Comparison of ENCODE assay signal across 7 mouse cellular contexts in genomic region chr6:113469021-113469420, GRCm38 (mm10). TPM values are rescaled to one million over a fixed set of nuclear protein-coding genes. Genes with fewer than 3 reads are reported as not detected.
DNase-seq lines count a peak whose midpoint lies in the region; ATAC-seq and TF ChIP-seq lines count a peak whose summit lies in the region.

No protein-coding gene starts in this region.

- peak; percentile 90 for DNase-seq in R1 (ENCODE audit: low read depth, low spot score)
- peak; percentile 74 for DNase-seq in cerebellum, adult 11-12 months
- DNase-seq in left cerebral cortex, adult 2 months (ENCODE audit: extremely low spot score in 1 of 2, low spot score in 2 of 2) = peak; percentile 49 to 55
- peak; percentile 45 for DNase-seq in retina, postnatal 7 days (ENCODE audit: low read depth, low spot score)

- no peak overlapping the region for H3K27ac ChIP-seq in forebrain, embryonic 15.5 days (replicated peaks)
- no peak overlapping the region for H3K27ac ChIP-seq in hindbrain, embryonic 12.5 days
- H3K27ac ChIP-seq in left cerebral cortex, adult 2 months = 0 out of 2 replicates have a peak overlapping the region, but pooled peaks have one; percentile 5

- H3K27me3 ChIP-seq in forebrain, embryonic 15.5 days = peaks cover 17% of the 10 kb centered on the region; the same call in 1 of the 2 replicates
- H3K27me3 ChIP-seq in hindbrain, embryonic 12.5 days = peaks cover 42% of the 10 kb centered on the region
- H3K27me3 ChIP-seq in megakaryocyte, embryonic 14.5 days (replicated peaks) = peaks cover 67% of the 10 kb centered on the region

- no peaks in the 10 kb centered on the region for H3K36me3 ChIP-seq in forebrain, embryonic 15.5 days
- H3K36me3 ChIP-seq in hindbrain, embryonic 12.5 days = no peaks in the 10 kb centered on the region
- no peaks in the 10 kb centered on the region for H3K36me3 ChIP-seq in megakaryocyte, embryonic 14.5 days (replicated peaks; ENCODE audit: low read length)

- peak; percentile 74 for ATAC-seq in forebrain, embryonic 15.5 days (replicated peaks)
- peak; percentile 51 for ATAC-seq in hindbrain, embryonic 12.5 days (ENCODE audit: low FRiP score)

- H3K4me1 ChIP-seq in forebrain, embryonic 15.5 days = peaks cover 8% of the 10 kb centered on the region
- H3K4me1 ChIP-seq in hindbrain, embryonic 12.5 days = peaks cover 15% of the 10 kb centered on the region
- H3K4me1 ChIP-seq in megakaryocyte, embryonic 14.5 days = peaks cover 36% of the 10 kb centered on the region

- peak overlapping the region; percentile 55 for H3K4me2 ChIP-seq in forebrain, embryonic 15.5 days (replicated peaks)
- peak overlapping the region; percentile 62 for H3K4me2 ChIP-seq in hindbrain, embryonic 12.5 days (replicated peaks)

- intact Hi-C loops in left cerebral cortex, adult 2 months (cut with DNase I) = no loop called here

- H3K9ac ChIP-seq in forebrain, embryonic 15.5 days (replicated peaks) = peak overlapping the region; percentile 29; the same call in 1 of the 2 replicates
- H3K9ac ChIP-seq in hindbrain, embryonic 12.5 days = peak overlapping the region; percentile 10; the same call in 1 of the 2 replicates

- no peaks in the 10 kb centered on the region for H3K9me3 ChIP-seq in forebrain, embryonic 15.5 days
- no peaks in the 10 kb centered on the region for H3K9me3 ChIP-seq in hindbrain, embryonic 12.5 days (replicated peaks)
- no peaks in the 10 kb centered on the region for H3K9me3 ChIP-seq in megakaryocyte, embryonic 14.5 days

- H3K4me3 ChIP-seq in forebrain, embryonic 15.5 days = peak overlapping the region; percentile 37
- H3K4me3 ChIP-seq in hindbrain, embryonic 12.5 days = peak overlapping the region; percentile 36
- H3K4me3 ChIP-seq in left cerebral cortex, adult 2 months = peak overlapping the region; percentile 44
- H3K4me3 ChIP-seq in megakaryocyte, embryonic 14.5 days (replicated peaks) = peak overlapping the region; percentile 92

- 5% methylated on average over 9 of the region's 9 CpGs for WGBS in forebrain, embryonic 15.5 days
- 8% methylated on average over 9 of the region's 9 CpGs for WGBS in hindbrain, embryonic 12.5 days

- TF ChIP-seq CTCF in left cerebral cortex, adult 2 months (IDR thresholded peaks at IDR 0.05) = peak; percentile 56

RNA-seq across cellular contexts. Expression of gene Il17rc, which starts 2.2 kb away (rescaled TPM):
- polyA plus RNA-seq in forebrain, embryonic 15.5 days (2015; fragmentation: Nextera tagmentation; extraction: Ambion mirVana) = 1.6 and 2.4 TPM in 2 replicates
- 5.4 and 6.0 TPM in 2 replicates for polyA plus RNA-seq in hindbrain, embryonic 12.5 days (2016; fragmentation: Nextera tagmentation; extraction: Ambion mirVana)
- 1 to 10 TPM; 4.4 to 5.1 TPM for total RNA-seq in left cerebral cortex, adult 2 months (2021)
- 0.25 TPM in 1 of 2 replicates, not detected in the other for polyA plus RNA-seq in megakaryocyte, embryonic 14.5 days (2012; ENCODE audit: insufficient read depth, low replicate concordance)

RNA-seq across cellular contexts. Expression of gene Il17re, which starts 10.7 kb away (rescaled TPM):
- not detected in 2 replicates for polyA plus RNA-seq in forebrain, embryonic 15.5 days (2015; fragmentation: Nextera tagmentation; extraction: Ambion mirVana)
- polyA plus RNA-seq in hindbrain, embryonic 12.5 days (2016; fragmentation: Nextera tagmentation; extraction: Ambion mirVana) = 0.74 and 1.1 TPM in 2 replicates
- total RNA-seq in left cerebral cortex, adult 2 months (2021) = under 1 TPM; 0.49 to 0.50 TPM
- 1.0 TPM in 1 of 2 replicates, not detected in the other for polyA plus RNA-seq in megakaryocyte, embryonic 14.5 days (2012; ENCODE audit: insufficient read depth, low replicate concordance)

RNA-seq across cellular contexts. Expression of gene Creld1, which starts 14.1 kb away (rescaled TPM):
- polyA plus RNA-seq in forebrain, embryonic 15.5 days (2015; fragmentation: Nextera tagmentation; extraction: Ambion mirVana) = 63.8 and 66.7 TPM in 2 replicates
- 47.5 and 54.3 TPM in 2 replicates for polyA plus RNA-seq in hindbrain, embryonic 12.5 days (2016; fragmentation: Nextera tagmentation; extraction: Ambion mirVana)
- total RNA-seq in left cerebral cortex, adult 2 months (2021) = 100 to 1,000 TPM; 116 to 117 TPM
- polyA plus RNA-seq in megakaryocyte, embryonic 14.5 days (2012; ENCODE audit: insufficient read depth, low replicate concordance) = 157 and 220 TPM in 2 replicates

RNA-seq across cellular contexts. Expression of gene Jagn1, which starts 26.7 kb away (rescaled TPM):
- 89.2 and 93.1 TPM in 2 replicates for polyA plus RNA-seq in forebrain, embryonic 15.5 days (2015; fragmentation: Nextera tagmentation; extraction: Ambion mirVana)
- polyA plus RNA-seq in hindbrain, embryonic 12.5 days (2016; fragmentation: Nextera tagmentation; extraction: Ambion mirVana) = 69.2 and 71.3 TPM in 2 replicates
- 10 to 100 TPM; 35.7 to 36.8 TPM for total RNA-seq in left cerebral cortex, adult 2 months (2021)
- polyA plus RNA-seq in megakaryocyte, embryonic 14.5 days (2012; ENCODE audit: insufficient read depth, low replicate concordance) = 1.5 and 10.3 TPM in 2 replicates

RNA-seq across cellular contexts. Expression of gene Prrt3, which starts 32.7 kb away (rescaled TPM):
- polyA plus RNA-seq in forebrain, embryonic 15.5 days (2015; fragmentation: Nextera tagmentation; extraction: Ambion mirVana) = 5.1 and 6.0 TPM in 2 replicates
- 2.8 and 3.7 TPM in 2 replicates for polyA plus RNA-seq in hindbrain, embryonic 12.5 days (2016; fragmentation: Nextera tagmentation; extraction: Ambion mirVana)
- 10 to 100 TPM; 54.9 to 61.1 TPM for total RNA-seq in left cerebral cortex, adult 2 months (2021)
- polyA plus RNA-seq in megakaryocyte, embryonic 14.5 days (2012; ENCODE audit: insufficient read depth, low replicate concordance) = 0.57 TPM in 1 of 2 replicates, not detected in the other

Comparison
In these comparisons a context has a peak if more than half of its experiments do, and no peak if none do; other contexts are left out.
1. H3K4me3 ChIP-seq: peak in every context shown above with its lines; median percentile 92 in megakaryocyte, embryonic 14.5 days; 44 in left cerebral cortex, adult 2 months; 37 in forebrain, embryonic 15.5 days; 36 in hindbrain, embryonic 12.5 days.